Mouse (Mus musculus) neural tube, embryonic 14.5 days (tissue): ENCODE data around the gene Ccnb1ip1. TPM values are rescaled to one million over a fixed set of nuclear protein-coding genes. Genes with fewer than 3 reads are reported as not detected.

ENCODE experiments used
- ATAC-seq: fragments of 200-750 bp; cut with Nextera tagmentation; 2 replicates; pipeline ENCODE4 v1.8.0; 2017; ENCODE audit warnings: low read depth, mild to moderate bottlenecking, moderate TSS enrichment, moderate library complexity
- H3K27ac ChIP-seq: fragments of 300-500 bp; sonication (generic); 2 replicates; pipeline ENCODE4 v1.5.1; 2014; ENCODE audit warnings: low read depth, mild to moderate bottlenecking, control low read depth, low read length, moderate library complexity, mixed read lengths
- H3K27me3 ChIP-seq: fragments of 300-500 bp; sonication (generic); 2 replicates; pipeline ENCODE4 v1.6.1; 2014; ENCODE audit warnings: low read length; ENCODE audit not compliant: control insufficient read depth, insufficient read depth
- H3K36me3 ChIP-seq: fragments of 300-500 bp; sonication (generic); 2 replicates; pipeline ENCODE4 v1.6.1; 2014; ENCODE audit warnings: low read length, mixed read lengths; ENCODE audit not compliant: control insufficient read depth, insufficient read depth
- H3K4me1 ChIP-seq: fragments of 300-500 bp; sonication (generic); 2 replicates; pipeline ENCODE4 v1.6.1; 2014; ENCODE audit warnings: low read length; ENCODE audit not compliant: control insufficient read depth, insufficient read depth
- H3K4me2 ChIP-seq: fragments of 300-500 bp; sonication (generic); 2 replicates; pipeline ENCODE4 v1.6.1; 2014; ENCODE audit warnings: mild to moderate bottlenecking, low read depth, low read length, control low read depth
- H3K4me3 ChIP-seq: fragments of 300-500 bp; sonication (generic); 2 replicates; pipeline ENCODE4 v1.5.1; 2014; ENCODE audit warnings: low read depth, low read length, control low read depth, mixed read lengths
- H3K9ac ChIP-seq: fragments of 300-500 bp; sonication (generic); replicated peaks from 2 replicates; pipeline ENCODE4 v1.6.1; 2014; ENCODE audit warnings: low read depth, mild to moderate bottlenecking, control low read depth, low read length, mixed read lengths
- H3K9me3 ChIP-seq: fragments of 300-500 bp; sonication (generic); 2 replicates; pipeline ENCODE4 v1.6.1; 2016; ENCODE audit warnings: low read length; ENCODE audit not compliant: control insufficient read depth
- WGBS: fragments of 180-500 bp; shearing (Covaris S2); extraction: QIAGEN DNeasy Blood & Tissue Kit; methylation state at CpG from one replicate; pipeline ENCODE4 v1.1.7; 2014; 5-methylcytosine and 5-hydroxymethylcytosine counted together
- polyA plus RNA-seq: library from polyadenylated mRNA; unstranded; fragments of >200 nt; fragmentation: Nextera tagmentation; extraction: Ambion mirVana; gene quantifications from 2 replicates; pipeline ENCODE4 v1.2.1, GENCODE M21; 2014

The Ccnb1ip1 gene
- polyA plus RNA-seq, 1 experiment from 2014 or later = not detected

- no peaks in the 10 kb centered on the region for H3K9me3 ChIP-seq
- no peak within 1 kb of the TSS for H3K4me3 ChIP-seq
- H3K4me2 ChIP-seq = no peak within 1 kb of the TSS
- H3K4me1 ChIP-seq = no peaks in the 10 kb centered on the region
- ATAC-seq = no peak
- no peak within 1 kb of the TSS for H3K9ac ChIP-seq
- H3K27ac ChIP-seq = no peak within 1 kb of the TSS
- H3K36me3 ChIP-seq = no peaks in the 10 kb centered on the region
- H3K27me3 ChIP-seq = no peaks in the 10 kb centered on the region
Measured at GRCm38 (mm10) chr14:50744994-50745393, 62.5 kb downstream of the Ccnb1ip1 start, which contains the start of gene Olfr749. Gene Olfr749, minus strand, starts transcription at chr14:50745094.

DNA sequence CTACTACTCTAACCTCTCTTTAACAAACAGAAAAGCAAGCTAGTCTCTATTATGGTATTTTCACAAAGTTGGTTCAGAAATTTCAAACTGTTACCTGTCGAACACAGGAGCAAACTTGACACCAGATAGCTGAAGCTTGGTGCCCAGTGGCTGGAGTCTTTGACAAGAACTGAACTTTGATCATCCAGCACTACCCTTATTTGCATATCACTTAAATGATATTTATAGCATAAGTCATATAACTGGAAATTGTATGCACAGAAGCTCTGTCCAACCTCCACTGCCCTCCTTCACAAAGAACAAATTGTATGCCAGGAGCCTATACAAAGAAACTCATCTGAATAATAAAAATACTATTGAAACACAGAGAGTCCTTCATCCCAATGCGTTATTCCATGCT is 65.9 kb downstream of the Ccnb1ip1 start:
- 64% methylated on average over 2 of the region's 2 CpGs for WGBS
- ATAC-seq = no peak
- no peaks in the 10 kb centered on the region for H3K36me3 ChIP-seq
- H3K4me2 ChIP-seq = no peak overlapping the region
- H3K27ac ChIP-seq = no peak overlapping the region
- H3K9me3 ChIP-seq = no peaks in the 10 kb centered on the region
- H3K4me3 ChIP-seq = no peak overlapping the region
- no peaks in the 10 kb centered on the region for H3K4me1 ChIP-seq
- H3K9ac ChIP-seq = no peak overlapping the region
- no peaks in the 10 kb centered on the region for H3K27me3 ChIP-seq

GRCm38 (mm10) chr14:50740334-50740733 is 67.2 kb downstream of the Ccnb1ip1 start:
- WGBS = 74% methylated on average over 2 of the region's 2 CpGs
- Histone ChIP-seq H3K9ac (no peak overlapping the region), H3K36me3 (no peaks in the 10 kb centered on the region), H3K27me3 (no peaks in the 10 kb centered on the region), H3K27ac (no peak overlapping the region), H3K4me1 (no peaks in the 10 kb centered on the region), H3K4me3 (no peak overlapping the region), H3K4me2 (no peak overlapping the region), H3K9me3 (no peaks in the 10 kb centered on the region)
- no peak for ATAC-seq

Other genes with a start within 250 kb of the Ccnb1ip1 start
- not detected in 2 replicates for gene Olfr744, start 192.9 kb downstream of the Ccnb1ip1 start, polyA plus RNA-seq
- gene Olfr745, start 168.3 kb downstream of the Ccnb1ip1 start, polyA plus RNA-seq = not detected in 2 replicates
- not detected in 2 replicates for gene Olfr746, start 160.6 kb downstream of the Ccnb1ip1 start, polyA plus RNA-seq
- gene Olfr747, start 114.5 kb downstream of the Ccnb1ip1 start, polyA plus RNA-seq = not detected in 2 replicates
- gene Olfr748, start 100.4 kb downstream of the Ccnb1ip1 start, polyA plus RNA-seq = not detected in 2 replicates
- gene Olfr749, start 62.6 kb downstream of the Ccnb1ip1 start, polyA plus RNA-seq = not detected in 2 replicates
- gene Ttc5, start 22.2 kb downstream of the Ccnb1ip1 start, polyA plus RNA-seq = 118 and 131 TPM in 2 replicates
- gene Parp2, start 109 bp upstream of the Ccnb1ip1 start, polyA plus RNA-seq = 43.7 and 51.5 TPM in 2 replicates
- 3.1 and 6.1 TPM in 2 replicates for gene Tep1, start 62.8 kb upstream of the Ccnb1ip1 start, polyA plus RNA-seq
- gene Klhl33, start 89.8 kb upstream of the Ccnb1ip1 start, polyA plus RNA-seq = 1.8 and 2.5 TPM in 2 replicates
- gene Osgep, start 117.2 kb upstream of the Ccnb1ip1 start, polyA plus RNA-seq = 110 TPM in 2 replicates
- gene Apex1, start 117.2 kb upstream of the Ccnb1ip1 start, polyA plus RNA-seq = 166 and 180 TPM in 2 replicates
- 68.4 and 98.6 TPM in 2 replicates for gene Pip4p1, start 123.1 kb upstream of the Ccnb1ip1 start, polyA plus RNA-seq
- 15.4 and 22.8 TPM in 2 replicates for gene Pnp, start 123.3 kb upstream of the Ccnb1ip1 start, polyA plus RNA-seq
- not detected in 2 replicates for gene Gm49342, start 136.8 kb upstream of the Ccnb1ip1 start, polyA plus RNA-seq
- 0.46 and 0.51 TPM in 2 replicates for gene Pnp2, start 148.3 kb upstream of the Ccnb1ip1 start, polyA plus RNA-seq
- 0.17 TPM in 1 of 2 replicates, not detected in the other for gene Rnase10, start 200.0 kb upstream of the Ccnb1ip1 start, polyA plus RNA-seq
- gene Rnase9, start 234.1 kb upstream of the Ccnb1ip1 start, polyA plus RNA-seq = not detected in 2 replicates
- not detected in 2 replicates for gene Rnase11, start 242.4 kb upstream of the Ccnb1ip1 start, polyA plus RNA-seq
- not detected in 2 replicates for gene Rnase12, start 249.9 kb upstream of the Ccnb1ip1 start, polyA plus RNA-seq